Mouse (Mus musculus): ENCODE measurements around the gene Gnpat. TPM values are rescaled to one million over a fixed set of nuclear protein-coding genes. Genes with fewer than 3 reads are reported as not detected.

Gnpat gene
- polyA plus RNA-seq, 1 experiment from 2014 or later, result 99.0 TPM

DNA sequence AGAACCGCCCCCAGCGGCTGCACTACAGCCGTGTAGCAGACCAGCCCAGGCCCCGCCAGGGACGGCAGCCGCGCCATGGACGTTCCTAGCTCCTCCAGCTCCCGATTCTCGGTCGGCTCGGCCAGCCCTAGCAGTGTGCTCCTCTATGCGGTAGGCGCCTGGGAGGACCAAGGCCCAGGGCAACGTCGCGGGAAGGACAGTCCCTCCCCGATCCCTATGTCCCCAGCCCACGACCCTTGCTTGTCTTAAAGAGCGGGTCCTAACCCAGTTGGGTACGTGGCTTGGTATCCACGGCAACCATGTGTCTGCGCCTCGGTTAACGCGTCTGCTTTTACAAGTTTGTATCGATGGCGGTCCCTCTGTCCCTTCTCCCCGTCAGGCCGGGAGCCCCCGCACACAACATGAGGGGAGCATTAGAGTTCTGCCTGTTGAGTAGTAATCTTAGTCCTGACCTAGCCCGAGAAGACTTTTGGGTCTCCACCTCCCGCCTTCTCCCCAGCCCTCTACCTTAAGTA, 387 bp downstream of the Gnpat start:
- WGBS, result under 1% methylated on average over 29 of the region's 33 CpGs
- peak; percentile 27; the same call in 1 of the 2 replicates for ATAC-seq (ENCODE audit: low read depth)
- peak overlapping the region; percentile 99 for H3K9ac ChIP-seq (ENCODE audit: low read length)
- H3K27ac ChIP-seq (ENCODE audit: low read length), result peak overlapping the region; percentile 95
- H3K9me3 ChIP-seq (ENCODE audit: control insufficient read depth, low read length), result no peaks in the 10 kb centered on the region
- H3K36me3 ChIP-seq (ENCODE audit: control insufficient read depth, insufficient read depth, low read length), result peaks cover 10% of the 10 kb centered on the region
- H3K27me3 ChIP-seq (ENCODE audit: control insufficient read depth, insufficient read depth, low read depth, low read length), result no peaks in the 10 kb centered on the region
- H3K4me3 ChIP-seq (ENCODE audit: low read length), result peak overlapping the region; percentile 97
- H3K4me1 ChIP-seq (replicated peaks; ENCODE audit: control insufficient read depth, insufficient read depth, low read length), result peaks cover 24% of the 10 kb centered on the region
- H3K4me2 ChIP-seq (ENCODE audit: low read depth, low read length), result peak overlapping the region; percentile 89

DNA sequence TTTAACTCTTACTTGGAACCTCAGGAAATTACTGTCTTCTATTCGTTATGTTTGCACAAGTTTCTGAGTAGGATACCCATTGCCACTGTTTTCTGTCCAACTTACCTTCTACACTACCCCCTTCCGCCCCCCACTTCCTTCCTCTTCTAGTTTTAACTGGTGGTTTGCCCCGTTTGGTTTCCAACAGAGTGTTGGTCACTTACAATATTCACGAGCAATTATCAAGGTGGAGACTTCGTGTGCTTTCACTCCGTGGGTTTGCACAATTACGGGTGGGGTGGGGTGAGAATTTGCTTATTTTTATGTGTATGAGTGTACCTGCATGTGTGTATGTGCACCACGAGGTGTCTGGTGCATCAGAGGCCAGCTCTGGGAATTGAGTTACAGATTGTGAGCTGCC, 896 bp downstream of the Gnpat start:
- Histone ChIP-seq H3K4me3 (ENCODE audit: low read length) (peak overlapping the region; percentile 97), H3K27ac (ENCODE audit: low read length) (peak overlapping the region; percentile 95), H3K4me1 (replicated peaks; ENCODE audit: control insufficient read depth, insufficient read depth, low read length) (peaks cover 24% of the 10 kb centered on the region), H3K27me3 (ENCODE audit: control insufficient read depth, insufficient read depth, low read depth, low read length) (no peaks in the 10 kb centered on the region), H3K36me3 (ENCODE audit: control insufficient read depth, insufficient read depth, low read length) (peaks cover 7% of the 10 kb centered on the region), H3K9ac (ENCODE audit: low read length) (peak overlapping the region; percentile 99), H3K9me3 (ENCODE audit: control insufficient read depth, low read length) (no peaks in the 10 kb centered on the region), H3K4me2 (ENCODE audit: low read depth, low read length) (peak overlapping the region; percentile 89)
- WGBS, result 5% methylated on average over 8 of the region's 8 CpGs
- ATAC-seq (ENCODE audit: low read depth), result no peak

DNA sequence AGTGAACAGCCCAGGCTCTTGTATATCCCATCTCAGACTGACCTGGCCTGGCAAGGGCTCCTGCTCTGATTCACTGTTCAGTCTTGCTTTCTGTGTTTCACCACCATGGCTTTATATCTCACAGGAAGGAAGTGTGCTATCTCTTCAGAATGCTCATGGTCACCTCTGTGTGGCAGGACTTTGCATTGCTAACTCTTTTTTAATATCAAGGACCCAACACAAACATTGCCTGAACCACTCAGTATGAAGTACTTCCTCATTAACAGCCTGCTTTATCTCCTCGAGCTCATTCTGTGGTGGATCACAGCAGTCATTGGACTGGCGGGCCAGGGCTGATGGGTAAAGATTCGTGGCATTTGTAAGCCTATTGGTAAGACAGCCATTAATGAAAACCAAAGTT, 3.8 kb downstream of the Gnpat start:
- 52% methylated on average over 3 of the region's 3 CpGs for WGBS
- H3K9me3 ChIP-seq (ENCODE audit: control insufficient read depth, low read length), result no peaks in the 10 kb centered on the region
- no peak overlapping the region for H3K4me3 ChIP-seq (ENCODE audit: low read length)
- H3K27me3 ChIP-seq (ENCODE audit: control insufficient read depth, insufficient read depth, low read depth, low read length), result no peaks in the 10 kb centered on the region
- no peak overlapping the region for H3K4me2 ChIP-seq (ENCODE audit: low read depth, low read length)
- H3K4me1 ChIP-seq (replicated peaks; ENCODE audit: control insufficient read depth, insufficient read depth, low read length), result peaks cover 22% of the 10 kb centered on the region
- no peak for ATAC-seq (ENCODE audit: low read depth)
- no peak overlapping the region for H3K27ac ChIP-seq (ENCODE audit: low read length)
- no peak overlapping the region for H3K9ac ChIP-seq (ENCODE audit: low read length)
- H3K36me3 ChIP-seq (ENCODE audit: control insufficient read depth, insufficient read depth, low read length), result no peaks in the 10 kb centered on the region; the same call in 1 of the 2 replicates

DNA sequence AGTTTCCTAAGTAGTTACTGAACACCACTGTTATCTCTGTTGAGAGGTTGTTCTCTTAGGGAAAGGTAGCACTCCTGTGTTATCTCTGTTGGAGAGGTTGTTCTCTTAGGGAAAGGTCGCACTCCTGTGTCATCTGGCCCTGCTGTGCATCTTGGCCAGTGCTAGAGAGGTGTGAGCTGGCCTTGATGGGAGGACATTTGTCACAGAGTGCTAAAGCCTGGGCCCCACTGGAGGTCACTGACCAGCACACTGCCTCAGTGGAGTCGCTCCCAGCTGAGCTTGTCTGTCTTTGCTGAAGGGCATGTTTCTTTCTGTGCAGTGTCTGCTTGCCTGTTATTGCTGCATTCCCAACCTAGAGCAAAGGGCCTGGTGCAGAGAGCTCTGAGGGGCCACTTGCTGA, 4.3 kb downstream of the Gnpat start:
- H3K4me2 ChIP-seq (ENCODE audit: low read depth, low read length), result no peak overlapping the region
- H3K27me3 ChIP-seq (ENCODE audit: control insufficient read depth, insufficient read depth, low read depth, low read length), result no peaks in the 10 kb centered on the region
- no peak overlapping the region for H3K9ac ChIP-seq (ENCODE audit: low read length)
- peaks cover 3% of the 10 kb centered on the region; the same call in 1 of the 2 replicates for H3K36me3 ChIP-seq (ENCODE audit: control insufficient read depth, insufficient read depth, low read length)
- H3K4me3 ChIP-seq (ENCODE audit: low read length), result no peak overlapping the region
- no peaks in the 10 kb centered on the region for H3K9me3 ChIP-seq (ENCODE audit: control insufficient read depth, low read length)
- H3K4me1 ChIP-seq (replicated peaks; ENCODE audit: control insufficient read depth, insufficient read depth, low read length), result peaks cover 18% of the 10 kb centered on the region
- ATAC-seq (ENCODE audit: low read depth), result no peak
- WGBS, result 32% methylated on average over 2 of the region's 2 CpGs
- no peak overlapping the region for H3K27ac ChIP-seq (ENCODE audit: low read length)

DNA sequence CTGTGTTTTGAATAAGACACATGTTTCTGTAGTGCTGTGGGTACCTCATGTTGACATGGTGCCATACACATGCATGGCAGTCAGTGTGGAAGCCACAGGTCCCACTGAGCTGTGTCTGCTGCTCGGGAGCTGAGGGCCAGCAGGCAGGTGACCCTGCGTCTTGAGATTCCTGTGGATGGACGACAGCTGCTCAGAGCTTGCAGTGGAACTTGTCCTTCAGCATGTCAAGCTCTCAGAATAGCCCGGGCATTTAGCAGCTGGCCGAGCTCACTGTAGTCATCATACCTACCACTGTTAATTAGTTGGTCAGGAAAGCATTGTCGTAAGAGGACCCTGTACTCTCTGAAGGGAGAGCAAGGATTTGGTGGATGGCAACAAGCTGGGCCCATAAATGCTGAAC, 6.9 kb downstream of the Gnpat start:
- H3K4me3 ChIP-seq (ENCODE audit: low read length), result no peak overlapping the region
- no peaks in the 10 kb centered on the region for H3K27me3 ChIP-seq (ENCODE audit: control insufficient read depth, insufficient read depth, low read depth, low read length)
- 72% methylated on average over 6 of the region's 6 CpGs for WGBS
- peaks cover 8% of the 10 kb centered on the region for H3K4me1 ChIP-seq (replicated peaks; ENCODE audit: control insufficient read depth, insufficient read depth, low read length)
- no peak for ATAC-seq (ENCODE audit: low read depth)
- H3K9ac ChIP-seq (ENCODE audit: low read length), result no peak overlapping the region
- H3K9me3 ChIP-seq (ENCODE audit: control insufficient read depth, low read length), result no peaks in the 10 kb centered on the region
- no peak overlapping the region for H3K4me2 ChIP-seq (ENCODE audit: low read depth, low read length)
- H3K36me3 ChIP-seq (ENCODE audit: control insufficient read depth, insufficient read depth, low read length), result peaks cover 18% of the 10 kb centered on the region
- H3K27ac ChIP-seq (ENCODE audit: low read length), result no peak overlapping the region

DNA sequence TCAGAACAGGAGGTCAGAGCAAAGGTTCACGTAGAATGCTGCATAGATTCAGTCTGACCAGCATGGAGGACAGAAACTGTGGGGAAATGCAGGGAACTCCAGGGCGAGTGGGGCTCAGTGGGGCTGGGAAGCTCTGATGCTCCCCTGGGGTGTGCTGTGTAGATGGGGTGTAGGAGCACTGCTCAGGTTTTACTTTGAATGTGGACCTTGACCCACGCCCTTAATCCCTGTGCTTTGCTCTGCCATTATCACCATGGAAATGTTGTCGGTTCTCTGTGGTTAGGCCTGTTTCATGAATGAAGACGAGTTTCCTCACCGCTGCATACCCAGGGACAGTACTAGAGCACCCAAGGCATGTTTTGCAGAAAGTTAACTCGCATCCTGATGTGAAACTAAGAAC, 8.6 kb downstream of the Gnpat start:
- Histone ChIP-seq H3K9ac (ENCODE audit: low read length) (no peak overlapping the region), H3K9me3 (ENCODE audit: control insufficient read depth, low read length) (no peaks in the 10 kb centered on the region), H3K36me3 (ENCODE audit: control insufficient read depth, insufficient read depth, low read length) (peaks cover 19% of the 10 kb centered on the region), H3K27me3 (ENCODE audit: control insufficient read depth, insufficient read depth, low read depth, low read length) (no peaks in the 10 kb centered on the region), H3K27ac (ENCODE audit: low read length) (no peak overlapping the region), H3K4me2 (ENCODE audit: low read depth, low read length) (no peak overlapping the region), H3K4me1 (replicated peaks; ENCODE audit: control insufficient read depth, insufficient read depth, low read length) (0 out of 2 replicates have a peak, but pooled peaks cover 2% of the 10 kb centered on the region), H3K4me3 (ENCODE audit: low read length) (no peak overlapping the region)
- WGBS, result 89% methylated on average over 7 of the region's 7 CpGs
- no peak for ATAC-seq (ENCODE audit: low read depth)

DNA sequence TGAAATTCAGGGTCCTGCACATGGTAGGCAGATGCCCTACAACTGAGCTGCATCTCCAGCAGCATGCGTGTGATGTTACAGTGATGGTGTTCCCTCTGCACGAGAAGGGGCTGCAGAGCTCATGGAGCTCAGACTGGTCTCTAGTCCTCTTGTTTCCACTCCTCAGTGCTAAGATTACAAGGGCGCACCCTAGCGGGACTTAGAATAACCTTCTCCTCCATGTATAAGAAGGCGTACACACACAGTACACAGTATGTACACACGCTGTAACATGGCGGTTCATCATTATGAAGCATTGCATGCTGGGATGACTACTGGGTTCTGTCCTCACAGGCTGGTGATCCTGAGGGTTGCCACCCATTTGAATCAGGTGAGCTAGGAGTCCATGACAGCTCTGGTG, 9.2 kb downstream of the Gnpat start:
- 91% methylated on average over 7 of the region's 7 CpGs for WGBS
- no peak overlapping the region for H3K4me3 ChIP-seq (ENCODE audit: low read length)
- H3K9me3 ChIP-seq (ENCODE audit: control insufficient read depth, low read length), result no peaks in the 10 kb centered on the region
- H3K27ac ChIP-seq (ENCODE audit: low read length), result no peak overlapping the region
- no peak for ATAC-seq (ENCODE audit: low read depth)
- H3K4me2 ChIP-seq (ENCODE audit: low read depth, low read length), result no peak overlapping the region
- H3K36me3 ChIP-seq (ENCODE audit: control insufficient read depth, insufficient read depth, low read length), result peaks cover 23% of the 10 kb centered on the region
- H3K27me3 ChIP-seq (ENCODE audit: control insufficient read depth, insufficient read depth, low read depth, low read length), result no peaks in the 10 kb centered on the region
- H3K9ac ChIP-seq (ENCODE audit: low read length), result no peak overlapping the region
- H3K4me1 ChIP-seq (replicated peaks; ENCODE audit: control insufficient read depth, insufficient read depth, low read length), result no peaks in the 10 kb centered on the region

DNA sequence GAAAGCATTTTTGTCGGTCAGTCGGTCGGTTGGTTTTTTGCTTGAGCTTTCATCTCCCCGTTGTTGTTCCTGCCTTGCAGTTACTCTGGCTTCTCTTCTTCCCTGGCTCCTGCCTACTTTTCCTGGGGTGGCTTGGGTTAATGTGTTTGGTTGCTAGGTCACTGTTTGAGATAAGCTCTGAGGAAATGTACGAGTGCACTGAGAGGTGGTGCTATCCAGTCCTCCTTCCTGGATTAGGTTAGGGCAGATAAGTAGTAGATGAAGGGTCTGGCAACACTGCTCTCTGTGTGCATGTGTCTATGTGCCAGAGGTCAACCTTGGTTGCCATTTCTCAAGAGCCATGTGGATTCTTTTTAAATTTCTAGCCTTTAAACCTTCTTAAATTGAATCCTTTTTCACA, 9.9 kb downstream of the Gnpat start:
- H3K27ac ChIP-seq (ENCODE audit: low read length), result no peak overlapping the region
- WGBS, result 57% methylated on average over 5 of the region's 5 CpGs
- H3K36me3 ChIP-seq (ENCODE audit: control insufficient read depth, insufficient read depth, low read length), result peaks cover 23% of the 10 kb centered on the region
- no peak overlapping the region for H3K9ac ChIP-seq (ENCODE audit: low read length)
- ATAC-seq (ENCODE audit: low read depth), result no peak
- H3K27me3 ChIP-seq (ENCODE audit: control insufficient read depth, insufficient read depth, low read depth, low read length), result no peaks in the 10 kb centered on the region
- no peak overlapping the region for H3K4me3 ChIP-seq (ENCODE audit: low read length)
- no peaks in the 10 kb centered on the region for H3K9me3 ChIP-seq (ENCODE audit: control insufficient read depth, low read length)
- H3K4me2 ChIP-seq (ENCODE audit: low read depth, low read length), result no peak overlapping the region
- no peaks in the 10 kb centered on the region for H3K4me1 ChIP-seq (replicated peaks; ENCODE audit: control insufficient read depth, insufficient read depth, low read length)

DNA sequence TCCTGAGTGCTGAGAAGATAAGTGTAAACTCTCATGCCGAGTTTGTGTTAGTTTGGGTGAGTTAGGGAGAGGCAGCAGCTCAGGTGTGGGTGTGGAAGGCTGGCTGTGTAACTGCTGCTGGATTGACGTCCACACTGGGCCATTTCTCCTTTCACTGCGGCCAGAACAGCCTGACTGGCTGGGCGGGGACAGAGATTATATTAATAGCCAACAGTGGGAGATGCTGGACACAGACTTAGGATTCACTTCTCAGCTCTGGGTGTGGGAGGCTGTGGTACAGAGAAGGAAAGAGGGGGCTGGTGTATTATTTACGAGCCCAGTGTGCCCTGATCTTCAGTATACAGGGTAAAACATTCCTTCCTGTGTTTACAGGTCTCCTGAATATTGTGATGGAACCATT, 15.3 kb downstream of the Gnpat start:
- Histone ChIP-seq H3K36me3 (ENCODE audit: control insufficient read depth, insufficient read depth, low read length) (peaks cover 53% of the 10 kb centered on the region), H3K4me2 (ENCODE audit: low read depth, low read length) (no peak overlapping the region), H3K27me3 (ENCODE audit: control insufficient read depth, insufficient read depth, low read depth, low read length) (no peaks in the 10 kb centered on the region), H3K4me1 (replicated peaks; ENCODE audit: control insufficient read depth, insufficient read depth, low read length) (no peaks in the 10 kb centered on the region), H3K4me3 (ENCODE audit: low read length) (no peak overlapping the region), H3K9ac (ENCODE audit: low read length) (no peak overlapping the region), H3K9me3 (ENCODE audit: control insufficient read depth, low read length) (no peaks in the 10 kb centered on the region), H3K27ac (ENCODE audit: low read length) (no peak overlapping the region)
- no peak for ATAC-seq (ENCODE audit: low read depth)
- WGBS, result 79% methylated on average over 5 of the region's 5 CpGs

Measured in lung, embryonic 16.5 days (tissue).